Comparison of ENCODE assay signal across 39 mouse cellular contexts in genomic region chr13:34762865-34763264, GRCm38 (mm10). TPM values are rescaled to one million over a fixed set of nuclear protein-coding genes. Genes with fewer than 3 reads are reported as not detected.
"Had no signal": no experiment of that assay in that cellular context is flagged by ENCODE, and none has a peak within 500 bp of the region (broad histone marks: within the 10 kb centered on the region; RNA-seq: fewer than 3 reads in every experiment).

No protein-coding gene starts in this region.

- DNase-seq: gastrocnemius, postnatal 14 days; gastrocnemius, postnatal 36 days; heart, adult 18-20 months; heart, postnatal 36 days; kidney, adult 18-20 months; kidney, adult 8-10 months; kidney, postnatal 25 days; layer of hippocampus, adult 9-11 months; layer of hippocampus, postnatal 36 days; left cerebral cortex, postnatal 4 days had no signal

- H3K4me3 ChIP-seq: heart, embryonic 13.5 days; heart, embryonic 15.5 days; hindbrain, embryonic 13.5 days; hindbrain, embryonic 15.5 days; limb, embryonic 13.5 days; limb, embryonic 15.5 days; liver, embryonic 12.5 days had no signal

- H3K36me3 ChIP-seq: heart, embryonic 13.5 days; heart, embryonic 15.5 days; hindbrain, embryonic 13.5 days; hindbrain, embryonic 15.5 days; limb, embryonic 13.5 days; limb, embryonic 15.5 days; liver, embryonic 12.5 days had no signal

- H3K27ac ChIP-seq: heart, embryonic 15.5 days; hindbrain, embryonic 13.5 days; hindbrain, embryonic 15.5 days; hindbrain, postnatal 0 days; limb, embryonic 13.5 days; limb, embryonic 15.5 days; liver, embryonic 12.5 days; liver, embryonic 14.5 days had no signal

- H3K9ac ChIP-seq: heart, embryonic 13.5 days; heart, embryonic 15.5 days; hindbrain, embryonic 13.5 days; hindbrain, embryonic 15.5 days; limb, embryonic 13.5 days; limb, embryonic 15.5 days; liver, embryonic 12.5 days; liver, embryonic 14.5 days had no signal

- H3K27me3 ChIP-seq: heart, embryonic 13.5 days; heart, embryonic 15.5 days; hindbrain, embryonic 13.5 days; hindbrain, embryonic 15.5 days; limb, embryonic 13.5 days; limb, embryonic 15.5 days had no signal

- H3K4me1 ChIP-seq: liver, embryonic 12.5 days had no signal

RNA-seq across cellular contexts. Expression of gene Fam50b, which starts 28.2 kb away (rescaled TPM):
- total RNA-seq: gastrocnemius, adult 18-20 months; gastrocnemius, adult 8-10 months; gastrocnemius, postnatal 14 days; gastrocnemius, postnatal 36 days; heart, adult 18-20 months; heart, postnatal 14 days; heart, postnatal 36 days; hematopoietic stem cell, adult 5-6 weeks; hindbrain, postnatal 0 days; layer of hippocampus, adult 18-20 months; layer of hippocampus, adult 8-10 months; layer of hippocampus, postnatal 14 days; layer of hippocampus, postnatal 36 days; left cerebral cortex, adult 18-20 months; left cerebral cortex, adult 8-10 months; left cerebral cortex, postnatal 10 days; left cerebral cortex, postnatal 25 days; left cerebral cortex, postnatal 4 days; liver, adult 2 months had no signal
- polyA plus RNA-seq: heart, embryonic 11.5 days; heart, embryonic 13.5 days; heart, embryonic 15.5 days; heart, postnatal 0 days; hindbrain, embryonic 11.5 days; hindbrain, embryonic 13.5 days; hindbrain, embryonic 15.5 days; intestine, embryonic 14.5 days; kidney, embryonic 14.5 days; kidney, embryonic 16.5 days; large intestine, adult 2 months; limb, embryonic 11.5 days; limb, embryonic 13.5 days; limb, embryonic 15.5 days; liver, embryonic 12.5 days had no signal
